Mouse (Mus musculus) spleen, adult 2 months (tissue): ENCODE data around the gene Npas1.

ENCODE experiments used
- CTCF ChIP-seq: fragments of 200-500 bp; IDR thresholded peaks from 2 replicates; pipeline ENCODE4 v1.5.1; 2011; ENCODE audit warnings: mild to moderate bottlenecking, inconsistent platforms; ENCODE audit not compliant: insufficient read depth, insufficient read length, insufficient replicate concordance; ENCODE audit errors: extremely low read depth
- POLR2A ChIP-seq: fragments of 200-500 bp; IDR thresholded peaks from 2 replicates; pipeline ENCODE4 v1.6.1; 2011; ENCODE audit warnings: low read depth, low read length, inconsistent platforms

DNA sequence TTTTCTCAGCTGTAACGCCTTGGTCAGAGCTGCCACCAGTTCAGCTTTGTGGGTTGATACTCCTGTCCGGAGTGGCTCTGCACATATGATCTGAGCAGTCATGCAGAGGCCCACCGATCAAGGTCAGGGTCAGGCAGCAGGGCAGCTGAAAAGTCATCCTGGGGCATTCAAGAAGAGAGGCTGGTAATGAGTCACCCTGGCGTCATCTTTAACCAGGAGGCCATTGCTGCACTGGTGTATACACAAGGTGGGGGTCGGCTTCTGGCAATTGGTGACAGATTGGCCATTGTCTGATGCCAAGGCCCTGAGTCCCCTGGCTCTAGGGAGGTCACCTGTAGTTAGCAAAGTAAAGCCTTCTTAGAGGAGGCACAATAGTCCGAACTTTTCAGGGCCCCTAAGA lies 25.9 kb downstream of the Npas1 start:
- TF ChIP-seq CTCF: no peak
- TF ChIP-seq POLR2A: no peak
